Mouse (Mus musculus) cerebellum, postnatal 14 days (tissue): ENCODE results near the gene Oog3.

Experiments
- DNase-seq, 2 experiments: peaks; one replicate each; pipeline ENCODE4 v3.0.0; 2021; ENCODE audit warnings: mixed read lengths in 2 of 2

The Oog3 gene

DNA sequence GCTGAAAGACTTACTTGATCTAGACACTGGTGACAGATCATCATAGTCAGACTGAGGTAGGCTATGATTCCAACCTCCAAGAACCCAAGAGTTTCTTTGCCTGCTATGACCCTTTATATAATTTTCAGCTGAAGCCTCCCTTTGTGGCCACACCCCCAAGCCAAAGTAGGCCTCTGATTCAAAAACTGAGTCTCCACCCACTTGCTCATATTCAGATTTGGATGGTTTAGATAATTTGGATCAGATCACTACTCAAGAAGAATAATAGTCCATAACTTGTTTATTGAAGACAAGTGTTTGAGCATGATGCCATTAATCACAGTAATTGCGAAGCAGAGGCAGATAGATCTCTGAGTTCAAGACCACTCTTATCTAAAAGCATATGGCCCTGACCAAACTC lies at the start of gene Oog3:
Gene Oog3 (minus strand): TSS at position 101 of the 400 bp plus-strand sequence.
- no peak for DNase-seq

DNA sequence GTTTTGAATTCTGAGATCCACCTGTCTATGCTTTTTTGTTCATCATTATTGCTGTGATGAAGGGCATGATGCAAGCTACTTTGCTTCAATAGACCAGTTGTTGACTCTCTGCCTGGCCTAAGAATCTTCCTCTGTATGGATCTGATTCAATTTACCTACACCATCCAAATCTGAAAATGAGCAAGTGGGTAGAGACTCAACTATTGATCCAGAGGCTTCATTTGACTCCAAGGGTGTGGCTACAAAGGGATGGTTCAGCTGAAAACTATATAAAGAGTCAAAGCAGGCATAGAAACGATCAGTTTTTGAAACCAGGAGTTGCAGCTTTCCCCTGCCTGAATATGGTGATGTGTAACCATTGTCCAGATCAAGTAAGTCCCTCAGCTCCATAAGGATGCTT lies 28.0 kb upstream of the Oog3 start, which contains the start of gene Oog2:
Gene Oog2 (plus strand): TSS at position 301 of the 400 bp plus-strand sequence.
- no peak for DNase-seq
